Mouse (Mus musculus): Measurements from ENCODE around the gene Pcolce.

DNA sequence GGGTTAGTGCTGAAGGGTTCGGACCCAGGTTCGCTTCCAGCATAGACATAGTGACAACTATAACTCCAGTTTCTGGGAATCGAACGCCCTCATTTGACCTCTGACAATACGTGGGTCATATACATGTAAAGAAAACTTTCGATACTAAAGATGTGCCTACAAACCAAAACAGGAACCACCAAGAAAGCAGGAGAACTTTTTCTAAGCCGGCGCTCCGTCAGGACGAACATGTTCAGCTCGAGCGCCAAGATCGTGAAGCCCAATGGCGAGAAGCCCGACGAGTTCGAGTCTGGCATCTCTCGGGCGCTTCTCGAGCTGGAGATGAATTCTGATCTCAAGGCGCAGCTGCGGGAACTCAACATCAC, 12.2 kb downstream of the Pcolce start:
- TF ChIP-seq CTCF (IDR thresholded peaks at IDR 0.05; ENCODE audit: low read depth, low read length) (no peak), POLR2A (IDR thresholded peaks at IDR 0.05; ENCODE audit: extremely low read depth, insufficient read depth, low read length) (no peak)
